Mouse (Mus musculus) MEL (cell line): ENCODE measurements around the gene Gm43517. TPM values are rescaled to one million over a fixed set of nuclear protein-coding genes. Genes with fewer than 3 reads are reported as not detected.

Experiments
- DNase-seq: peaks from one replicate; pipeline ENCODE4 v3.0.0; 2011; ENCODE audit warnings: low read depth, low spot score
- H3K27ac ChIP-seq: 2 replicates; pipeline ENCODE4 v1.5.1; 2012; ENCODE audit warnings: low read depth, mild to moderate bottlenecking, control low read depth, low read length, moderate library complexity; ENCODE audit not compliant: control insufficient read depth
- H3K27me3 ChIP-seq, 2 experiments: fragments of 150-350 bp in 1 of 2; sonication (generic) in 1 of 2; 2 replicates each; pipeline ENCODE4 v1.6.1; 2012; ENCODE audit warnings: low read length in 2 of 2, mild to moderate bottlenecking in 2 of 2, improper control_type of control experiment in 1 of 2, moderate library complexity in 1 of 2; ENCODE audit not compliant: insufficient read depth in 2 of 2, control insufficient read depth in 1 of 2
- H3K36me3 ChIP-seq, 2 experiments: 2 replicates each; pipeline ENCODE4 v1.6.1; 2012 to 2014; ENCODE audit warnings: low read length in 2 of 2, improper control_type of control experiment in 1 of 2, inconsistent platforms in 1 of 2, mild to moderate bottlenecking in 1 of 2; ENCODE audit not compliant: insufficient read depth in 2 of 2, control insufficient read depth in 1 of 2
- H3K4me1 ChIP-seq, 2 experiments: fragments of 150-350 bp in 1 of 2; sonication (generic) in 1 of 2; 2 replicates each; pipeline ENCODE4 v1.6.1; 2012; ENCODE audit warnings: low read length in 2 of 2, improper control_type of control experiment in 1 of 2, mild to moderate bottlenecking in 1 of 2; ENCODE audit not compliant: insufficient read depth in 2 of 2, control insufficient read depth in 1 of 2
- H3K4me3 ChIP-seq, 2 experiments: fragments of 150-350 bp in 1 of 2; sonication (generic) in 1 of 2; 2 replicates each; pipeline ENCODE4 v1.5.1; 2012; ENCODE audit warnings: low read depth in 2 of 2, low read length in 2 of 2, mild to moderate bottlenecking in 2 of 2, moderate library complexity in 2 of 2, control low read depth in 1 of 2, improper control_type of control experiment in 1 of 2; ENCODE audit not compliant: control insufficient read depth in 1 of 2, insufficient read depth in 1 of 2
- H3K79me2 ChIP-seq: 2 replicates; pipeline ENCODE4 v1.6.1; 2012; ENCODE audit warnings: mild to moderate bottlenecking, low read length, moderate library complexity; ENCODE audit not compliant: control insufficient read depth, poor library complexity, insufficient read depth
- H3K9ac ChIP-seq: 2 replicates; pipeline ENCODE4 v1.6.1; 2012; ENCODE audit warnings: low read depth, mild to moderate bottlenecking, control low read depth, low read length, moderate library complexity; ENCODE audit not compliant: control insufficient read depth, poor library complexity, severe bottlenecking
- H3K9me3 ChIP-seq: fragments of 150-350 bp; sonication (generic); replicated peaks from 2 replicates; pipeline ENCODE4 v1.6.1; 2012; ENCODE audit warnings: mild to moderate bottlenecking, low read length, improper control_type of control experiment, moderate library complexity; ENCODE audit not compliant: insufficient read depth
- BHLHE40 ChIP-seq: IDR thresholded peaks from 2 replicates; pipeline ENCODE4 v1.6.1; 2012; ENCODE audit warnings: low read depth, mild to moderate bottlenecking, inconsistent platforms, low read length, improper control_type of control experiment, borderline replicate concordance
- CHD1 ChIP-seq: IDR thresholded peaks from 2 replicates; pipeline ENCODE4 v1.6.1; 2012; ENCODE audit warnings: low read depth, mild to moderate bottlenecking, inconsistent platforms, low read length, improper control_type of control experiment
- CHD2 ChIP-seq: IDR thresholded peaks from 2 replicates; pipeline ENCODE4 v1.6.1; 2011; ENCODE audit warnings: low read length, improper control_type of control experiment
- CTCF ChIP-seq, 3 experiments: IDR thresholded peaks in 2 of 3; conservative IDR thresholded peaks in 1 of 3; 2 replicates each; pipeline ENCODE4 v1.5.1; 2011 to 2012; ENCODE audit warnings: low read length in 3 of 3, low read depth in 2 of 3, mild to moderate bottlenecking in 2 of 3, improper control_type of control experiment in 1 of 3, inconsistent platforms in 1 of 3, mixed read lengths in 1 of 3, moderate library complexity in 1 of 3; ENCODE audit not compliant: control insufficient read depth in 1 of 3, insufficient read depth in 1 of 3, poor library complexity in 1 of 3, severe bottlenecking in 1 of 3
- ELF1 ChIP-seq: IDR thresholded peaks from 2 replicates; pipeline ENCODE4 v1.6.1; 2014; ENCODE audit warnings: low read depth, mild to moderate bottlenecking, inconsistent platforms, low read length, improper control_type of control experiment, moderate library complexity
- EP300 ChIP-seq, 2 experiments: IDR thresholded peaks; 2 replicates each; pipeline ENCODE4 v1.6.1; 2011; ENCODE audit warnings: improper control_type of control experiment in 2 of 2, low read length in 2 of 2, low read depth in 1 of 2, mild to moderate bottlenecking in 1 of 2
- GABPA ChIP-seq: IDR thresholded peaks from 2 replicates; pipeline ENCODE4 v1.6.1; 2012; ENCODE audit warnings: low read depth, mild to moderate bottlenecking, inconsistent platforms, low read length, improper control_type of control experiment, moderate library complexity
- MAX ChIP-seq: IDR thresholded peaks from 2 replicates; pipeline ENCODE4 v1.6.1; 2011; ENCODE audit warnings: low read length, improper control_type of control experiment
- MAZ ChIP-seq: IDR thresholded peaks from 2 replicates; pipeline ENCODE4 v1.6.1; 2012; ENCODE audit warnings: low read depth, mild to moderate bottlenecking, inconsistent platforms, low read length, improper control_type of control experiment
- MXI1 ChIP-seq: IDR thresholded peaks from 2 replicates; pipeline ENCODE4 v1.6.1; 2011; ENCODE audit warnings: mild to moderate bottlenecking, low read depth, low read length, improper control_type of control experiment
- MYC ChIP-seq: IDR thresholded peaks from 2 replicates; pipeline ENCODE4 v1.6.1; 2011; ENCODE audit warnings: low read depth, mild to moderate bottlenecking, low read length, improper control_type of control experiment, moderate library complexity
- NELFE ChIP-seq: IDR thresholded peaks from 2 replicates; pipeline ENCODE4 v1.6.1; 2011; ENCODE audit warnings: low read depth, low read length, improper control_type of control experiment
- NRF1 ChIP-seq: IDR thresholded peaks from 2 replicates; pipeline ENCODE4 v1.6.1; 2014; ENCODE audit warnings: low read depth, mild to moderate bottlenecking, inconsistent platforms, low read length, improper control_type of control experiment, moderate library complexity; ENCODE audit not compliant: poor library complexity, insufficient read depth, severe bottlenecking
- POLR2AphosphoS2 ChIP-seq: IDR thresholded peaks from 2 replicates; pipeline ENCODE4 v1.6.1; 2011; ENCODE audit warnings: low read length, improper control_type of control experiment
- RAD21 ChIP-seq: IDR thresholded peaks from 2 replicates; pipeline ENCODE4 v1.6.1; 2011; ENCODE audit warnings: mild to moderate bottlenecking, low read depth, low read length, improper control_type of control experiment
- SIN3A ChIP-seq: IDR thresholded peaks from 2 replicates; pipeline ENCODE4 v1.6.1; 2012; ENCODE audit warnings: low read length, improper control_type of control experiment, inconsistent platforms
- TAL1 ChIP-seq: IDR thresholded peaks from 2 replicates; pipeline ENCODE4 v1.6.1; 2012; ENCODE audit warnings: mild to moderate bottlenecking, inconsistent platforms, low read length, moderate library complexity, mixed read lengths
- UBTF ChIP-seq: IDR thresholded peaks from 2 replicates; pipeline ENCODE4 v1.6.1; 2012; ENCODE audit warnings: low read depth, mild to moderate bottlenecking, inconsistent platforms, low read length, improper control_type of control experiment, moderate library complexity, borderline replicate concordance; ENCODE audit not compliant: insufficient read depth
- USF1 ChIP-seq: IDR thresholded peaks from 2 replicates; pipeline ENCODE4 v1.6.1; 2014; ENCODE audit warnings: low read depth, mild to moderate bottlenecking, inconsistent platforms, low read length, improper control_type of control experiment, moderate library complexity
- USF2 ChIP-seq, 2 experiments: IDR thresholded peaks; 2 replicates each; pipeline ENCODE4 v1.6.1; 2011 to 2012; ENCODE audit warnings: improper control_type of control experiment in 2 of 2, low read length in 2 of 2, borderline replicate concordance in 1 of 2, inconsistent platforms in 1 of 2, low read depth in 1 of 2, mild to moderate bottlenecking in 1 of 2; ENCODE audit not compliant: insufficient read depth in 1 of 2
- polyA plus RNA-seq, 2 experiments: library from polyadenylated mRNA; stranded (reverse) in 1 of 2; unstranded in 1 of 2; fragments of >175 nt in 1 of 2; fragments of >200 nt in 1 of 2; gene quantifications; 2 replicates each; pipeline versions ENCODE4 v1.2.1 to v1.2.4; 2012; ENCODE audit warnings: low replicate concordance in 2 of 2, low read depth in 1 of 2; ENCODE audit not compliant: insufficient read length in 2 of 2, insufficient read depth in 1 of 2, missing spikeins in 1 of 2
- total RNA-seq: library from RNA; depleted of rRNA; stranded (reverse); fragments of 300-350 nt; gene quantifications from 2 replicates; pipeline ENCODE4 v1.2.3, GENCODE M21; 2012

The Gm43517 gene
- total and polyA plus RNA-seq, 3 experiments: not detected

DNA sequence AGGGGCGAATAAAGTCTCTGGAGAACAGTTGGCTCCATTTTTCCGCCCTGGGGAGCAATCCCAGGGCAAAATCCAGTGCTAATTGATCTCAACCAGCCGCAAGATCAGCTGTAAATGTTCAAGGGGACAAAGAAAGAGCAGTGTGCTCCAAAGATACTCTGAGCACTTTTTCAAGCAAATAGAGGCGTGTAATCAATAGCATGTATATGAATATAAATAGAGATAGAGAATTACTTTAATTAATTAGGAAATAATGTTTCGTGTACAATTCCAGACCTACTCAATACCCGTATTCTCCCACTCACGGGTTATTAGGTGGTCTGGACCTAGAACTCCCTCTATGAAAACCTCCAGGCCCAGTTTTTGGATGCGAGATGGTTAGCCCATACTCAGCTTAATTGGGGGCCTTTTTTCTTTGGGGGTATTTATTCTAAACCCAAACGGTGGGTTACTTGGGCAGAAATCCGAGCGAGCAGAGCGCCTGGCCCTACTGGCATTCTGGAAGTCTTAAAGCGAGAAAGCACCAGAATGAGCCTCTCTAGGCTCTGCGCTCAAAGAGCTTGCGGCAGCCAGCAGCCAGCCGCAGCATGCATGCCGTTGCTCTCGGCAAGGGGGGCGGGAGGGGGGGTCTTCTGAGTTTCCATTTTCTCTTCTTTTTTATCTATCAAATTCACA, 8.5 kb upstream of the Gm43517 start:
- Histone ChIP-seq H3K9me3 (no peaks in the 10 kb centered on the region), H3K4me1 (no peaks in the 10 kb centered on the region), H3K27ac (no peak overlapping the region)
- no peak for TF ChIP-seq CTCF (IDR thresholded peaks at IDR 0.05 in 2 of 3, conservative IDR thresholded peaks at IDR 0.05 in 1 of 3; ENCODE audit: control insufficient read depth in 1 of 3, insufficient read depth in 1 of 3, low read depth in 2 of 3, low read length in 3 of 3, poor library complexity in 1 of 3, severe bottlenecking in 1 of 3)
- no peak for TF ChIP-seq MAX
- no peak for TF ChIP-seq RAD21
- TF ChIP-seq UBTF: no peak
- TF ChIP-seq BHLHE40: no peak
- TF ChIP-seq EP300 (IDR thresholded peaks at IDR 0.05; ENCODE audit: low read depth in 1 of 2, low read length in 2 of 2): no peak
- TF ChIP-seq NELFE: no peak
- no peak for TF ChIP-seq MXI1
- TF ChIP-seq USF1: no peak
- no peak for TF ChIP-seq SIN3A
- no peak for TF ChIP-seq ELF1
- TF ChIP-seq POLR2AphosphoS2: no peak
- no peak for TF ChIP-seq MYC
- TF ChIP-seq, all 39 proteins: peak for 0
- Histone ChIP-seq H3K4me3 (no peak overlapping the region), H3K27me3 (no peaks in the 10 kb centered on the region), H3K9ac (no peak overlapping the region), H3K36me3 (no peaks in the 10 kb centered on the region), H3K79me2 (no peaks in the 10 kb centered on the region)
- no peak for DNase-seq

DNA sequence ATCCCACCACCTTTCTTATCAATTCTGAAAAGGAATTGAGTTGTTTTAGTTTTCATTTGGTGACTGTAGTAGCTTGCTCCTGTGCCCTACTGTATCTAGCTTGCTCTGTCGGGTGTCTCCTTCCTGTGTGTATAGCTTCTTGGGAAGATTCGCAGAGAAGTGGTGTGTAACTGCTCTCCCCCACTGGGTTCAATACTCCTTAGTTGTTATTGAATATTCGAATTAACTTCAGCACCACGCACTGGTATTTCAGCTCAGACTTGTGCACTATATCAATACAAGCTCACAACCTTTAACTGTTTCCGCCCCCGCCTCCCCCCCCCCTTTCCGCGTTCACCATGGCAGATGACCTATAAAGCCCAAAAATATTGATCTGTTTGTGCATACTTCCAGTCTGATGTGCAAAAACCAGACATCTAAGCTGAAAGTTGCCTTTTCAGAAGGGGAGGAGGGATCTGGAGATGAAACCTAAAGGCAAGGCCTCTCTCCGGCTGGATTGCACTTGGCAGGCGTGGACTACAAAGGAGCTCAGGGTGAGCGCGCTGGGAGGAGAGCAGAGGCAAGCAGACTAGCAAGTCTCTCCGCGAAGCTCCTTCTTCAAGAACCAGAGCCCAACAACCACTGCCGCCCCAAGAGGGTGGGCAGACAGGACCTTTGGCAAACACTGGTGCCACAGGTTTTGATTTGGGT, 7.5 kb upstream of the Gm43517 start:
- no peaks in the 10 kb centered on the region for H3K27me3 ChIP-seq
- no peak for TF ChIP-seq ELF1
- no peak for TF ChIP-seq CHD2
- no peak for TF ChIP-seq TAL1
- no peak for TF ChIP-seq EP300 (IDR thresholded peaks at IDR 0.05; ENCODE audit: low read depth in 1 of 2, low read length in 2 of 2)
- no peak for TF ChIP-seq USF1
- no peak for TF ChIP-seq NRF1
- TF ChIP-seq GABPA: no peak
- no peak for TF ChIP-seq BHLHE40
- no peak for TF ChIP-seq USF2 (IDR thresholded peaks at IDR 0.05; ENCODE audit: borderline replicate concordance in 1 of 2, insufficient read depth in 1 of 2, low read depth in 1 of 2, low read length in 2 of 2)
- no peak for TF ChIP-seq MAZ
- TF ChIP-seq CHD1: no peak
- no peak for TF ChIP-seq NELFE
- no peaks in the 10 kb centered on the region for H3K9me3 ChIP-seq

More for the DNA sequence above, 7.5 kb upstream of the Gm43517 start:
- DNase-seq: no peak
- H3K9ac ChIP-seq: no peak overlapping the region
- no peaks in the 10 kb centered on the region for H3K79me2 ChIP-seq
- H3K4me1 ChIP-seq: no peaks in the 10 kb centered on the region
- no peak overlapping the region for H3K27ac ChIP-seq
- H3K4me3 ChIP-seq: no peak overlapping the region
- H3K36me3 ChIP-seq: no peaks in the 10 kb centered on the region
